Mouse (Mus musculus) forebrain, embryonic 11.5 days (tissue): ENCODE measurements at regions not wholly inside any gene's neighbourhood (a gene's known extent, or its start where the extent isn't known, plus 50 kb on each side); places are given as distances from the start of the nearest gene placed in this dataset.

Experiments
- ATAC-seq: fragments of 200-750 bp; cut with Nextera tagmentation; replicated peaks from 2 replicates; pipeline ENCODE4 v1.8.0; 2017; ENCODE audit warnings: moderate TSS enrichment; ENCODE audit not compliant: low FRiP score
- DNase-seq: peaks from one replicate; pipeline ENCODE4 v3.0.0-alpha.2; 2017; ENCODE audit warnings: low spot score
- H3K27ac ChIP-seq: fragments of 300-500 bp; sonication (generic); 2 replicates; pipeline ENCODE4 v1.5.1; 2014; ENCODE audit warnings: low read depth, low read length
- H3K27me3 ChIP-seq: fragments of 300-500 bp; sonication (generic); 2 replicates; pipeline ENCODE4 v1.6.1; 2014; ENCODE audit warnings: mild to moderate bottlenecking, low read length, mixed read lengths; ENCODE audit not compliant: control insufficient read depth, insufficient read depth
- H3K36me3 ChIP-seq: fragments of 300-500 bp; sonication (generic); 2 replicates; pipeline ENCODE4 v1.6.1; 2014; ENCODE audit warnings: mild to moderate bottlenecking, low read length, moderate library complexity, mixed read lengths; ENCODE audit not compliant: control insufficient read depth, insufficient read depth
- H3K4me1 ChIP-seq: fragments of 300-500 bp; sonication (generic); replicated peaks from 2 replicates; pipeline ENCODE4 v1.6.1; 2014; ENCODE audit warnings: low read length, mixed read lengths; ENCODE audit not compliant: control insufficient read depth, insufficient read depth
- H3K4me2 ChIP-seq: fragments of 300-500 bp; sonication (generic); 2 replicates; pipeline ENCODE4 v1.6.1; 2014; ENCODE audit warnings: low read depth, mild to moderate bottlenecking, low read length, moderate library complexity, mixed read lengths; ENCODE audit not compliant: severe bottlenecking
- H3K4me3 ChIP-seq: fragments of 300-500 bp; sonication (generic); 2 replicates; pipeline ENCODE4 v1.5.1; 2014; ENCODE audit warnings: low read depth, low read length
- H3K9ac ChIP-seq: fragments of 300-500 bp; sonication (generic); 2 replicates; pipeline ENCODE4 v1.6.1; 2014; ENCODE audit warnings: low read length
- H3K9me3 ChIP-seq: fragments of 300-500 bp; sonication (generic); 2 replicates; pipeline ENCODE4 v1.6.1; 2016; ENCODE audit warnings: low read length, mixed read lengths; ENCODE audit not compliant: control insufficient read depth
- WGBS: fragments of 180-500 bp; shearing (Covaris S2); extraction: QIAGEN DNeasy Blood & Tissue Kit; methylation state at CpG from one replicate; pipeline ENCODE4 v1.1.7; 2014; 5-methylcytosine and 5-hydroxymethylcytosine counted together

DNA sequence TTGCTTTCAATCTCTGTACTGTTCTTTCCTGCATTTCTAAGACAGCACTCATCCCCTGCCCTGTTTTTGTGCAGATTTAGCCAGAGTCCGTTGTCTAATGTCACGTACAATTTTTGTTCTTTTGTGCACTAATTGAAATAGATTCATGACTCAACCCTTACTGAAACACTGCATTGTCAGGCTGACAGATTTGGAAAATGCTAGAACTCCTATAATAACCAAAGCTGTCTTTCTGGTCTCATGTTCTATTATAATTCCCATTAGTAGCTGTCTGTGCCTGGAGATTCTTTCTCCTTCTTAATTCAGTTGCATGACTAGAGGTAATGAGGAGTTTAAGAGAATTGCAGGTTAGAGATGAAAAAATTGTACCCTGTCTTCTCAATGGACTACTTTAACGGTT is 158.6 kb downstream of the Edn1 start:
- no peaks in the 10 kb centered on the region for H3K4me1 ChIP-seq
- H3K9me3 ChIP-seq: no peaks in the 10 kb centered on the region
- no peak overlapping the region for H3K4me2 ChIP-seq
- H3K9ac ChIP-seq: no peak overlapping the region
- 78% methylated on average over 3 of the region's 3 CpGs for WGBS
- no peaks in the 10 kb centered on the region for H3K36me3 ChIP-seq
- no peaks in the 10 kb centered on the region for H3K27me3 ChIP-seq
- DNase-seq: no peak
- no peak overlapping the region for H3K27ac ChIP-seq
- ATAC-seq: no peak
- H3K4me3 ChIP-seq: no peak overlapping the region

DNA sequence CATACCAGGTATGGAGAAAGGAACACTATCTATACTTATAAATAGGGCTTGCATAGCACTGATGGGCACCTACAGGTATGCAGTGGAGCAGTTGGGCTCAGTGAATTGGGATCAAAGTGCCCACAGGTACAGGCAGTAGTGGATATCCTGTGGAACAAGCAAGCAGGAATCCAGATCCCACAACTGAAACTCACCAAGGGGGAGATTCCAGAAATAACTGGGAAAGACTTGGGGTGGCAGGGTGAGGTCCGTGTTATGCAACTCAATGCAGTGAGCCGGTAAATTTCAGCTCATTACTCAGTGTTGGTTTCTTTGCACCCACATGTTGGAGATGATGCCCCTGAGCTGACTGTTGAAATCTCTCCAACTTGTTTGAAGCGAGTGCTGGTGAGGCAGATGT is 177.5 kb downstream of the Edn1 start:
- Histone ChIP-seq H3K4me3 (no peak overlapping the region), H3K9ac (no peak overlapping the region), H3K27ac (no peak overlapping the region), H3K36me3 (no peaks in the 10 kb centered on the region), H3K4me1 (no peaks in the 10 kb centered on the region), H3K27me3 (no peaks in the 10 kb centered on the region), H3K4me2 (no peak overlapping the region), H3K9me3 (no peaks in the 10 kb centered on the region)
- 90% methylated on average over 3 of the region's 3 CpGs for WGBS
- DNase-seq (no peak), ATAC-seq (no peak)

DNA sequence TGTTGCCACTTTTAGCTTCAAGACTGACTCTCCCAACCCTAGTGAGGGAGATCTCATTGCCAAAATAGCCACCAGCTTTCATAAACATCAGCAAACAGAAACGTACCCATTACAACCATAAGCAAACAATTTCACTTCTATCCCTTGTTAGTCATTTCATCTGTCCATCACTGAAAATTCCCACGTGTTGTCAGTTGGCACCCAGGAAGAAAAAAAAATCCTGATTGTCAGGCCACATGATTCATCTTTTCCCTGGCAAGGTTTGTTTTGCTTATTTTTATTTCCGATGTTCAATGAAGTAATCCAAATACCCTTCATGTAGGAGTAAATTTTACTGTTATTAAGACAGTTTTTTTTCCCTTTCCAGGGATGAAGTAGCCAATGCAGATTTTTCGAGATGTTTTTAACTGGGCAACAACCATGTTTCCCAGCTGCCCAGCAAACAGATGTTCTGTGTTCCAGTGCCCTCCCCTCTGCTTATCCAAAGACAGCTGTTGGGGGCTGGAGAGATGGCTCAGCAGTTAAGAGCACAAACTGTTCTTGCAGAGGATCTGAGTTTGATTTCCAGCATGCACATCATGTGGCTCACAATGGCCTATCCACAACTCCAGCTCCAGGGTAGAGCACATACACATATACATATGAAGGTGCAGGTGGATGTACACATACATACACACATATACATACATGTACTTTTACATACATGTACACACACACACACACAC is 189.3 kb upstream of the Phactr1 start:
- no peak overlapping the region for H3K4me3 ChIP-seq
- H3K9ac ChIP-seq: no peak overlapping the region
- 78% methylated on average over 4 of the region's 4 CpGs for WGBS
- no peak overlapping the region for H3K27ac ChIP-seq
- DNase-seq: no peak
- H3K27me3 ChIP-seq: no peaks in the 10 kb centered on the region
- H3K36me3 ChIP-seq: no peaks in the 10 kb centered on the region
- H3K4me1 ChIP-seq: no peaks in the 10 kb centered on the region
- ATAC-seq: no peak
- no peaks in the 10 kb centered on the region for H3K9me3 ChIP-seq
- H3K4me2 ChIP-seq: no peak overlapping the region

DNA sequence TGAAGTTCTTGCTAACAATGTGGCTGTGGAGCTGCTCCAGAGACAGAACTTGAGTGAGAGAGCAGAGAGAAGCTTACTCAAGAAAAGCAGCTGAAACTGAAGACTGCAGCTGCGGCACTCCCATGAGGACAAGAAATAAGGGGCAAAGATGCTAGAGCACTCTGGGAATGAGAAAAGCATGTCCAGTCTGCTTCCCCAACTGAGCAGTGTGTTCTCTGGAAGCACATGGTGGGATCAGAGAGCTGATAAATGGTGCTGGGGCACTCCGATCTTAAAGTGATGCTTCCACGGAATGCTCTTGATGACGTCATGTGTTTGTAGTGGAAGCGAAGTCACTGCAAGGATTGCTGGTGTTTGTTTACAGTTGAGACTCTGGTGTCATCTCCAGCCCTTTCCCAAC is 186.1 kb upstream of the Phactr1 start:
- DNase-seq (no peak), ATAC-seq (no peak)
- WGBS: 94% methylated on average over 5 of the region's 5 CpGs
- Histone ChIP-seq H3K4me3 (no peak overlapping the region), H3K27ac (no peak overlapping the region), H3K9me3 (no peaks in the 10 kb centered on the region), H3K27me3 (no peaks in the 10 kb centered on the region), H3K9ac (no peak overlapping the region), H3K36me3 (no peaks in the 10 kb centered on the region), H3K4me1 (no peaks in the 10 kb centered on the region), H3K4me2 (no peak overlapping the region)

DNA sequence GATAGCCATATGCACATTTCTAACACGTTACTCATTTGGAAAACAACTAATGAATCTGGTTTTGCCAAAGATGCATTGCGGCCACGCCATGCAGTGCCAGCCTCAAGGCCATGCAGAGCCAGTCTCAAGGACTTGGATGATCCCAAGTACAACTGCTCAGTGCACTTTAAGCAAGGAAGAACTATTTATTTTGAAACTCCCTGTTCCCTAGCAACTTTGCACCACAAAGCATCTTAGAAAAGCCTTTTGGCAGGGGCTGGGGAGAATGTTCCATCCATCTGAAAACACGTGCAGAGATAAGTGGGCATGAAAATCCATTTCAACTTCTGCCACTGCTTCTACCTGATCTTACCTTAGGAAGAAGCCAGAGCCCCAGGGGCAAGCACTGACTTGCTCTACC is 182.1 kb upstream of the Phactr1 start:
- Histone ChIP-seq H3K27ac (no peak overlapping the region), H3K36me3 (no peaks in the 10 kb centered on the region), H3K4me2 (no peak overlapping the region), H3K4me3 (no peak overlapping the region), H3K9me3 (no peaks in the 10 kb centered on the region), H3K4me1 (no peaks in the 10 kb centered on the region), H3K27me3 (no peaks in the 10 kb centered on the region), H3K9ac (no peak overlapping the region)
- 79% methylated on average over 4 of the region's 4 CpGs for WGBS
- DNase-seq (no peak), ATAC-seq (no peak)

DNA sequence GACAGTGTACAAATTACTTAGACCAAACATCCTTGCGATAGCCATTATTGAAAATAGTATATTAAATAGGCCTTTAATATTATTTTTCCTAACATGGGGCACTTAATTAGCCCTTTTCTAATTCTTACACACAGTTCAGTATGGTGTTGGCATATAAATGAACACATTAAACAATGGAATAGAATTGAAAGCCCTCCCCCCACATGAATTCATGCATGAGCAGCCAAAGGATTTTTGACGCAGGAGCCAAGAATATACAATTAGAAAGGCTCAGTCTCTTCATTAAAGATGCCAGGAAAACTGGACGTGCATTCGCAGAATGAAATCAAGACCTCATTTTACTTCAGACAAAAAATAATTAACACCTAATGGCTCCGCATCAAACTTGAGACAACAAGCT is 172.9 kb upstream of the Phactr1 start:
- H3K27ac ChIP-seq: no peak overlapping the region
- H3K9me3 ChIP-seq: no peaks in the 10 kb centered on the region
- H3K4me2 ChIP-seq: no peak overlapping the region
- no peaks in the 10 kb centered on the region for H3K4me1 ChIP-seq
- H3K36me3 ChIP-seq: no peaks in the 10 kb centered on the region
- H3K9ac ChIP-seq: no peak overlapping the region
- no peak for ATAC-seq
- DNase-seq: no peak
- 56% methylated on average over 5 of the region's 5 CpGs for WGBS
- H3K27me3 ChIP-seq: no peaks in the 10 kb centered on the region
- H3K4me3 ChIP-seq: no peak overlapping the region

DNA sequence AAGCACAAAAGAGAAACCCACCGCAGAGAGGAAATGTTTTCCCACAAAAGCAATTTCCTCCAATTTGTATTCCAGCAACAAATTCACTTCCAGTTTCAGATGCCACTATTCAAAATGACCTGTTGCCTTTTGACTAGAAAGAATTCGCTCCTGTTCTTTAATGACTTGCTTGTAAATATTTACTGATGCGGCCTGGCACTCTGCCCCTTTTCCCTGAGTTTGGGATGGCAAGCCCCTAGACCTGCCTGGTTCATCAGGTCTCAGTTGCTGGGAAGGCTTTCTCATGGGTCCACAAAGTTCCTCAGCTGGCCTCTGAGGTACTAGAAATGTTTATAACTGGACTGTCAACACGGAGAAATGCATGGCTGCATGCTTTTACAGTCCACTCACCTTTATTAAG is 161.7 kb upstream of the Phactr1 start:
- H3K9ac ChIP-seq: no peak overlapping the region
- DNase-seq (no peak), ATAC-seq (no peak)
- no peaks in the 10 kb centered on the region for H3K4me1 ChIP-seq
- no peak overlapping the region for H3K27ac ChIP-seq
- no peak overlapping the region for H3K4me2 ChIP-seq
- no peak overlapping the region for H3K4me3 ChIP-seq
- no peaks in the 10 kb centered on the region for H3K27me3 ChIP-seq
- H3K36me3 ChIP-seq: no peaks in the 10 kb centered on the region
- H3K9me3 ChIP-seq: no peaks in the 10 kb centered on the region
- 89% methylated on average over 4 of the region's 4 CpGs for WGBS

DNA sequence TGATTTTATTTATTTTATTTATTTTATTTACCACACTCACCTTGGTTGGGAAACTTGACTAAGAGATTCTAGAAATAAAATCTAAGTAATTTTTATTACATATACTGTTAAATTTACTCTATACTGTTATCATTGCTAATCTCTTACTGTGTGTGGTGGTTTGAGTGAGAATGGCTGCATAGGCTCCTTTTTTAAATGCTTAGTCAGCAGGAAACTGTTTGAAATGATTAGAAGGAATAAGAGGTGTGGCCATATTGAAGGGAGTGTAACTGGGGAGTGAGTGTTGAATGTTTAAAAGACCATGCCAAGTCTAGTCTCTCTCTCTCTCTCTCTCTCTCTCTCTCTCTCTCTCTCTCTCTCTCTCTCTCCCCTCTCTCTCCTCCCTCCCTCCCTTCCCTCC is 157.9 kb upstream of the Phactr1 start:
- Histone ChIP-seq H3K27ac (no peak overlapping the region), H3K27me3 (no peaks in the 10 kb centered on the region), H3K9me3 (no peaks in the 10 kb centered on the region), H3K36me3 (no peaks in the 10 kb centered on the region), H3K4me3 (no peak overlapping the region), H3K4me1 (no peaks in the 10 kb centered on the region), H3K4me2 (no peak overlapping the region), H3K9ac (no peak overlapping the region)
- DNase-seq (no peak), ATAC-seq (no peak)

DNA sequence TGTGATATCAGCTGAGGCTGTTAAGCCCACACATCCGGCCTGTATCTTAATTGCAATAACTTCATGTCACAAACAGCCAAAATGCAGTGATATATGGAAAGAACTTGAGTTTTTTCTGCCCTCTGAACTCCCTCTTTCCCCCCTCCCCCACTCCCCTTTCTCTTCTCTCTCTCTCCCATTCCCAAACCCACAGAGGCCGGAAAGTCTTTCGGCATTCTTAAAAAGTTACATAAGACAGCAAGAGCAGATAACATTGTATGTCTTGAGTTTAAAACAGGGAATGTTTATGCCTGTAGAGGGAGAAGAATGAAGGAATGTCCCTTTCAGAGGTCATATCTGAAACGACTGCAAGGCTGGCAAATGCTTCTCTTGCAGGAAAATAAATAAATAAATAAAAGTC is 154.3 kb upstream of the Phactr1 start:
- Histone ChIP-seq H3K27ac (no peak overlapping the region), H3K4me3 (no peak overlapping the region), H3K36me3 (no peaks in the 10 kb centered on the region), H3K27me3 (no peaks in the 10 kb centered on the region), H3K9ac (no peak overlapping the region), H3K4me1 (no peaks in the 10 kb centered on the region), H3K9me3 (no peaks in the 10 kb centered on the region), H3K4me2 (no peak overlapping the region)
- DNase-seq: no peak
- WGBS: 70% methylated on average over 4 of the region's 4 CpGs
- no peak for ATAC-seq
